Mouse (Mus musculus) activated CD4-positive, CD25-positive, alpha-beta regulatory T cell (primary cell): Measurements from ENCODE around the gene Rhog. TPM values are rescaled to one million over a fixed set of nuclear protein-coding genes. Genes with fewer than 3 reads are reported as not detected.

Experiments used
- polyA plus RNA-seq, 2 experiments: library from polyadenylated mRNA; unstranded; fragments of 100-300 nt; shearing (Covaris generic); gene quantifications; one replicate each; pipeline ENCODE4 v1.2.1; 2017

Rhog gene
- 100 to 1,000 TPM; 350 to 377 TPM for polyA plus RNA-seq

GRCm38 (mm10) chr7:102255954-102256353, at the start of gene Rhog:
TSS of gene Rhog (minus strand) at chr7:102256054.

GRCm38 (mm10) chr7:102267601-102268394, 11.9 kb upstream of the Rhog start, which contains the start of gene Stim1:
TSS of gene Stim1 (plus strand) at chr7:102267806.

GRCm38 (mm10) chr7:102209756-102210721, 45.8 kb downstream of the Rhog start, which contains the start of the genes Nup98 and Pgap2:
TSS of gene Nup98 (minus strand) at chr7:102210176.
TSS of gene Pgap2 (plus strand) at chr7:102210208.

Other genes starting within 250 kb of the Rhog start
- gene Il18bp, start 237.4 kb downstream of the Rhog start, polyA plus RNA-seq, result 1 to 10 TPM; 6.6 to 8.5 TPM
- gene Rnf121, start 190.6 kb downstream of the Rhog start, polyA plus RNA-seq, result 10 to 100 TPM; 20.2 to 22.0 TPM
- 10 to 100 TPM; 16.1 to 23.3 TPM for gene Xndc1, start 190.5 kb downstream of the Rhog start, polyA plus RNA-seq
- gene Xntrpc, start 190.3 kb downstream of the Rhog start, polyA plus RNA-seq, result under 1 TPM; 0.25 to 0.70 TPM
- gene Trpc2, start 172.9 kb downstream of the Rhog start, polyA plus RNA-seq, result under 1 TPM in 1 of 2 experiments, not detected in 1; 0.10 TPM
- under 1 TPM in 1 of 2 experiments, not detected in 1; 0.41 TPM for gene Art1, start 154.3 kb downstream of the Rhog start, polyA plus RNA-seq
- gene Art5, start 146.6 kb downstream of the Rhog start, polyA plus RNA-seq, result 1 to 10 TPM in 1 of 2 experiments, under 1 TPM in 1; 0.67 to 2.5 TPM
- gene Chrna10, start 139.2 kb downstream of the Rhog start, polyA plus RNA-seq, result not detected
- gene Nup98, start 45.9 kb downstream of the Rhog start, polyA plus RNA-seq, result 10 to 100 TPM; 23.6 to 25.2 TPM
- 10 to 100 TPM; 33.8 to 47.5 TPM for gene Pgap2, start 45.8 kb downstream of the Rhog start, polyA plus RNA-seq
- gene Stim1, start 11.8 kb upstream of the Rhog start, polyA plus RNA-seq, result 10 to 100 TPM; 61.4 to 81.9 TPM
- gene Rrm1, start 185.6 kb upstream of the Rhog start, polyA plus RNA-seq, result 10 to 100 TPM; 51.7 to 53.1 TPM
- under 1 TPM in 1 of 2 experiments, not detected in 1; 0.12 TPM for gene Olfr543, start 225.6 kb upstream of the Rhog start, polyA plus RNA-seq
- under 1 TPM in 1 of 2 experiments, not detected in 1; 0.84 TPM for gene Olfr544, start 232.3 kb upstream of the Rhog start, polyA plus RNA-seq
- under 1 TPM in 1 of 2 experiments, not detected in 1; 0.41 TPM for gene Olfr545, start 243.5 kb upstream of the Rhog start, polyA plus RNA-seq